Mouse (Mus musculus) kidney, embryonic 14.5 days (tissue): Measurements from ENCODE around the gene Unkl. TPM values are rescaled to one million over a fixed set of nuclear protein-coding genes. Genes with fewer than 3 reads are reported as not detected.

Experiments
- ATAC-seq: fragments of 200-750 bp; cut with Nextera tagmentation; 2 replicates; pipeline ENCODE4 v1.8.0; 2017; ENCODE audit warnings: moderate number of reproducible peaks, mild to moderate bottlenecking, moderate TSS enrichment, moderate library complexity; ENCODE audit not compliant: low FRiP score, low TSS enrichment
- H3K27ac ChIP-seq: fragments of 300-500 bp; sonication (generic); 2 replicates; pipeline ENCODE4 v1.5.1; 2014; ENCODE audit warnings: low read depth, mild to moderate bottlenecking, low read length, moderate library complexity, mixed read lengths
- H3K27me3 ChIP-seq: fragments of 300-500 bp; sonication (generic); 2 replicates; pipeline ENCODE4 v1.6.1; 2014; ENCODE audit warnings: mild to moderate bottlenecking, low read length; ENCODE audit not compliant: control insufficient read depth, insufficient read depth
- H3K36me3 ChIP-seq: fragments of 300-500 bp; sonication (generic); 2 replicates; pipeline ENCODE4 v1.6.1; 2014; ENCODE audit warnings: low read length, mixed read lengths; ENCODE audit not compliant: control insufficient read depth, insufficient read depth
- H3K4me1 ChIP-seq: fragments of 300-500 bp; sonication (generic); 2 replicates; pipeline ENCODE4 v1.6.1; 2014; ENCODE audit warnings: low read length, mixed read lengths; ENCODE audit not compliant: control insufficient read depth, insufficient read depth
- H3K4me2 ChIP-seq: fragments of 300-500 bp; sonication (generic); replicated peaks from 2 replicates; pipeline ENCODE4 v1.6.1; 2014; ENCODE audit warnings: low read depth, mild to moderate bottlenecking, low read length
- H3K4me3 ChIP-seq: fragments of 300-500 bp; sonication (generic); 2 replicates; pipeline ENCODE4 v1.5.1; 2014; ENCODE audit warnings: mild to moderate bottlenecking, low read length
- H3K9ac ChIP-seq: fragments of 300-500 bp; sonication (generic); 2 replicates; pipeline ENCODE4 v1.6.1; 2014; ENCODE audit warnings: low read depth, mild to moderate bottlenecking, low read length, moderate library complexity
- H3K9me3 ChIP-seq: fragments of 300-500 bp; sonication (generic); 2 replicates; pipeline ENCODE4 v1.6.1; 2016; ENCODE audit warnings: low read length; ENCODE audit not compliant: control insufficient read depth
- WGBS: fragments of 180-500 bp; shearing (Covaris S2); extraction: QIAGEN DNeasy Blood & Tissue Kit; methylation state at CpG from one replicate; pipeline ENCODE4 v1.1.7; 2014; 5-methylcytosine and 5-hydroxymethylcytosine counted together
- polyA plus RNA-seq: library from polyadenylated mRNA; unstranded; fragments of >200 nt; fragmentation: Nextera tagmentation; extraction: Ambion mirVana; gene quantifications from 2 replicates; pipeline ENCODE4 v1.2.1, GENCODE M21; 2014

The Unkl gene
- 4.0 and 4.1 TPM in 2 replicates for polyA plus RNA-seq

DNA sequence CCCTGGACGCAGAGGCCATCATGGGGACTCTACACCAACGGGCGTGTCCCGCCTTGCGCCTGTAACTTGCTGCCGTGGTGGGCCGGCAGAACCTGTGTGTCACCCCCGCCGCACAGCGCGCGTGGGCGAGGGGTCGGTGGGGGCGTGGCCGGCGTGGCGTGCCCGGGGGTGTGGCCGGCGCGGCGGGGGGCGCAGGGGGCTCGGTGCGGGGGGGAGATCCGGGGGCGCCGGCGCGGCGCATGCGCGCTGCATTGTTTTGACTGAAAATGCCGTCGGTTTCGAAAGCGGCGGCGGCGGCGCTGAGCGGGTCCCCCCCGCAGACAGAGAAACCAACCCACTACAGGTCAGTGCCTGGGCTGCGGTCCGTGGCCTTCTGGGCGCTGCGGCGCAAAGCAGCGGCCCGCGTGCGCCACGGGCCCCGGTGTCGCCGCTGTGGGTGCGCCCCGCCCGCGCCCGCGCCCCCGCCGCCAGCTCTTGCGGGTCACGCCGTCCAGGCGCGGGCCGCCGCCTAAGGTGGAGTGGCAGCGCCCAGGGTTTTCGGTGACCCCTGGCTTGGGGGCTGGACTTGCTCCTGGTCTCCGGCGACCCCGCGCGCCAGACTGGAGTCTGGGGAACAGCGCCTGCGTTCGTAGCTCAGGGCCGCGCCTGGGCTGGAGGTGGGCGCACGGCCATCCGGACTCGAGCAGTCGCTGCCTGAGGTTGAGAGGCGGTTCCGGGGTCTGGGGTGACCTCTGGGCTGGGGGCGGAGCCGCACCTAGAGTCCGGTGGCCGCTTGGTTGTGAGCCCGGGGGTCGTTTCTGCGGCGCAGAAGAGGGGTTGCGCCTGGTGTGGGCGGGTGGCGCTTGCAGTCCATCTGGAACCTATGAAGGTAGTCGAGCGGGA is at the start of gene Unkl:
TSS of gene Unkl (plus strand) at position 248 of the 882 bp plus-strand sequence.
- peak within 1 kb of the TSS; percentile 81 for H3K9ac ChIP-seq
- peaks cover 11% of the 10 kb centered on the region for H3K36me3 ChIP-seq
- H3K27ac ChIP-seq, result peak within 1 kb of the TSS; percentile 45
- no peaks in the 10 kb centered on the region for H3K27me3 ChIP-seq
- WGBS, result under 1% methylated on average over 88 of the region's 104 CpGs
- peaks cover 26% of the 10 kb centered on the region for H3K4me1 ChIP-seq
- H3K4me2 ChIP-seq, result peak within 1 kb of the TSS; percentile 65
- no peaks in the 10 kb centered on the region for H3K9me3 ChIP-seq
- peak; percentile 56 for ATAC-seq
- H3K4me3 ChIP-seq, result peak within 1 kb of the TSS; percentile 64

DNA sequence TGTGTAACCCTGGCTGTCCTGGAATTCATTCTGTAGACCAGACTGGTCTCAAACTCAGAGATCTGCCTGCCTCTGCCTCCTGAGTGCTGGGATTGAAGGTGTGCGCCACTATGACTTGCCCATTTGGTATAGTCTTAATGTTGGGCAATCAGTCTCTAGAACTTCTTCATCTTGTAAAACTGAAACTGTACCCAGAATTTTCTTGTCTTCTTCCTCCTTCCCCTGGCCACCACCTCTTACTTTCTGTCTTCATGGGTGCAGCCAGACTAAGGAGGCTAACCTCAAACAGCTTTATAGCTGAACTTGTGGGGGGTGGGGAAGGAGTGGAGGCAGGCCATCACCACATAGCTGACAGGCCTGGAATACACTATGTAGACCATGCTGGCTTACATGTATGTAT is 49.4 kb upstream of the Unkl start:
- 91% methylated on average over 1 of the region's 1 CpGs for WGBS
- no peak overlapping the region for H3K4me3 ChIP-seq
- H3K27ac ChIP-seq, result no peak overlapping the region
- no peaks in the 10 kb centered on the region for H3K9me3 ChIP-seq
- H3K36me3 ChIP-seq, result peaks cover 2% of the 10 kb centered on the region; the same call in 1 of the 2 replicates
- H3K4me1 ChIP-seq, result peaks cover 10% of the 10 kb centered on the region
- no peak overlapping the region for H3K4me2 ChIP-seq
- ATAC-seq, result no peak
- no peaks in the 10 kb centered on the region for H3K27me3 ChIP-seq
- no peak overlapping the region for H3K9ac ChIP-seq

DNA sequence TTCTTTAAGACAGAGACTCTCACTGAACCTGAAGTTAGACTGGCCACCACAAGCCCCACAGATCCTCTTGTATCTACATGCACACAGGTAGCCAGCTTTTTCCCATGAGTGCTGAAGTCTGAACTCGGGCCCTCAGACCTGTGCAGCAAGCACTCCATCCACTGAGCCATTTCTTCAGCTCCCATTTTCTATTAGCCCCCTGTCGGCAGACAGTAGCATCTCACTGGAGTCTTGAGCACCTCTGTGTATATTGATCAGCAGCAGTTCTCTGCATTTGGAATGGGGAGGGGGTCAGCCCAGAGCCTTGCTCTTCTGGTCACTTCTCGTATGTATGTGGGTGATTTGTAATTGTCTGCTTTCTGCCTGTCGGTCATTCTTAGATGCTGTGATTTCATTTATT is 48.2 kb upstream of the Unkl start:
- Histone ChIP-seq H3K4me3 (no peak overlapping the region), H3K27ac (no peak overlapping the region)

DNA sequence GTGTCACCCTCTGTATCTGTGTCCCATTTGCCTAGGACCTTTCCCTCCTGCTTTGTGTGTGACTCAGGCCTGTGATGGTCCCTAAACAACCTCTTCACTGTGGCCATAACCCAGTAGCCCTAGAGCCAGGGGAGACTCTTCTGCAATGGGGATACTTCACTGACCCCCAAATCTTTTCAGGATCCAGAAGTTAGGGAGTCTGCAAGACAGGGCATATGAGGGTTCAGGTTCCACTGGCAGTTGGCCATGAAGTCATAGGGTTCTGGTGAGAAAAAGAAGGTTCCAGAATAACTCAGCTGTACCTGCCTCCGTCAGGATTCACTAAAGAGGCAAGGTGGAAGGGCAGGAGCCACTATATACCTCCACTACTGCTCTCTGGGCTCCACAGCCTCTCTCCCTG is 26.0 kb upstream of the Unkl start, which contains the start of gene Ccdc154:
TSS of gene Ccdc154 (plus strand) at position 301 of the 400 bp plus-strand sequence.
- no peak within 1 kb of the TSS for H3K27ac ChIP-seq
- no peaks in the 10 kb centered on the region for H3K4me1 ChIP-seq
- H3K9me3 ChIP-seq, result no peaks in the 10 kb centered on the region
- 95% methylated on average over 1 of the region's 1 CpGs for WGBS
- H3K4me3 ChIP-seq, result no peak within 1 kb of the TSS
- no peak within 1 kb of the TSS for H3K4me2 ChIP-seq
- ATAC-seq, result no peak
- peaks cover 26% of the 10 kb centered on the region; the same call in 1 of the 2 replicates for H3K36me3 ChIP-seq
- H3K9ac ChIP-seq, result no peak within 1 kb of the TSS
- H3K27me3 ChIP-seq, result no peaks in the 10 kb centered on the region

More for the DNA sequence above, 48.2 kb upstream of the Unkl start:
- Histone ChIP-seq H3K9me3 (no peaks in the 10 kb centered on the region), H3K36me3 (peaks cover 2% of the 10 kb centered on the region; the same call in 1 of the 2 replicates), H3K4me2 (no peak overlapping the region), H3K27me3 (no peaks in the 10 kb centered on the region), H3K4me1 (no peaks in the 10 kb centered on the region), H3K9ac (no peak overlapping the region)
- 73% methylated on average over 4 of the region's 4 CpGs for WGBS
- ATAC-seq, result no peak

DNA sequence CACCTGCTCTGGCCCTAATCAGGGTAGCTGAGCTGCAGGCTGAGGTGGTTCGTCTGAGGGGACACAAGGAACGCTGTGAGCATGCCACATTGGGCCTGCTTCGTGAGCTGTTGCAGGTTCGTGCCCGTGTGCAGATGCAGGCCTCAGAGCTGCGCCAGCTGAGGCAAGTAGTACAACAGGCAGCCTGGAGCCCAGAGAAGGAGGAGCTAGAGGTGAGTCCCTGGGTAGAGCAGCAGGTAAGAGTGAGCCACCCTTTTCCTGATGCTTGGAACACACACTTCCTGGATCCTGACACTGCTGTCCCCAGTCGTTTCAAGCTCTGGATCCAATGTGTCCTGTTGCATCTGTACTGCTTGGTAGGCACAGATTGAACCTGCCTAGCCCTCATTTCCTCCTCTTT is 24.8 kb upstream of the Unkl start:
- 72% methylated on average over 7 of the region's 7 CpGs for WGBS
- no peak overlapping the region for H3K9ac ChIP-seq

DNA sequence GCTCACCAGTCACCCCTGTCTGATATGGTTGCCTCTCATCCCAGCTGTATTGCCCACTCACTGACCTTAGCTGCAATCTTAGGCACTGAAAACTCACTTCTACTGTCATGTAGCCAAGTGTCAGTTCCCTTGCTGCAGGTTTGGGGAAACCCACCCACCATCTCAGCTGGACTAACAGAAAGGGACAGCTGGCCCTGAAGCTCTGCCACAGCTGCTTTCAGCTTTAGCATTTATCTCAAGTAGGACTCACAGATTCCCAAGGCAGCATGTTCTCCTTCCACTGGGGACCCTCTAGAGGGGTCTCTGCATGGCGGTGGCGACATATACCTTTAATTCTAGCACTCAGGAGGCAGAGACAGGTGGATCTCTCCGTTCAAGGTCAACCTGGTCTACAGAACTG is 23.4 kb upstream of the Unkl start:
- H3K4me1 ChIP-seq, result no peaks in the 10 kb centered on the region
- no peaks in the 10 kb centered on the region for H3K27me3 ChIP-seq
- no peaks in the 10 kb centered on the region for H3K9me3 ChIP-seq
- H3K4me2 ChIP-seq, result no peak overlapping the region
- peaks cover 13% of the 10 kb centered on the region; the same call in 1 of the 2 replicates for H3K36me3 ChIP-seq
- WGBS, result 83% methylated on average over 3 of the region's 3 CpGs
- H3K9ac ChIP-seq, result no peak overlapping the region
- no peak overlapping the region for H3K27ac ChIP-seq
- no peak overlapping the region for H3K4me3 ChIP-seq
- ATAC-seq, result no peak

More for the DNA sequence above, 24.8 kb upstream of the Unkl start:
- Histone ChIP-seq H3K9me3 (no peaks in the 10 kb centered on the region), H3K36me3 (peaks cover 21% of the 10 kb centered on the region; the same call in 1 of the 2 replicates), H3K4me1 (no peaks in the 10 kb centered on the region), H3K4me2 (no peak overlapping the region), H3K27ac (no peak overlapping the region), H3K27me3 (no peaks in the 10 kb centered on the region), H3K4me3 (no peak overlapping the region)
- ATAC-seq, result no peak

DNA sequence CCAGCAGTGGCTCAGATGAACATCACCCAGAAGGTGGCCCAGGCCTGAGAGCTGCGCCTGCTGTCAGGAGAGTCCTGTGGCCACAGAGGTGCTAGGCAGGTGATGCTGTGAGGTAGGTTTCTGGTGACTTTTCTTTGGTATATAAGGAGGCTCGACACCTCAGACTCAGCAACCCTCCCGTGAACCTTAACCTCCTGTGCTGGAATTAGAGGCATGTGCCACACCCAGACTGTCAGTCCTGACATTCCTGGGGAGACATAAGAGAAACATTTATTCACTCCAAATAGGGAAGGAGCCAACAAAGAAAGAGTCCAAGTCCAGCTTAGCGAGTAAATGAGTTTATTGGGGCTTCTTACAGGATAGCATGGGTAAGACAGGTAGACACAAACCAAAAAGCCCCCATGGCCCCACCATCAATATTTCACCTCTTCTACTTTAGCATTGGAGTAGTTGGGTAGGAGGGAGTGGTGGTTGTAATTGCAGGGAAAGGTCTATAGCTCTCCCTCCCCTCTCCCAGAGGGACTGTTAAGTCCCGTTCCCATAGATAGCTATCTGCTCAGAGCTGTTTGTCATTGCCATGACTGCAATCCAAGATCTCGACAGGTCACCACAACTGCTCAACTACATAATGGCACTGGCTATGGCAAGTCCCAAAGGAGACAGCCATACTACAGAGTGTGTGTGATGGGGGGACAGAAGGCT is 22.1 kb upstream of the Unkl start:
- no peak for ATAC-seq
- H3K4me1 ChIP-seq, result no peaks in the 10 kb centered on the region
- H3K36me3 ChIP-seq, result peaks cover under 1% of the 10 kb centered on the region; the same call in 1 of the 2 replicates
- no peak overlapping the region for H3K4me2 ChIP-seq
- H3K27ac ChIP-seq, result no peak overlapping the region
- H3K9ac ChIP-seq, result no peak overlapping the region
- no peaks in the 10 kb centered on the region for H3K27me3 ChIP-seq
- WGBS, result 41% methylated on average over 6 of the region's 6 CpGs
- H3K4me3 ChIP-seq, result no peak overlapping the region
- H3K9me3 ChIP-seq, result no peaks in the 10 kb centered on the region

DNA sequence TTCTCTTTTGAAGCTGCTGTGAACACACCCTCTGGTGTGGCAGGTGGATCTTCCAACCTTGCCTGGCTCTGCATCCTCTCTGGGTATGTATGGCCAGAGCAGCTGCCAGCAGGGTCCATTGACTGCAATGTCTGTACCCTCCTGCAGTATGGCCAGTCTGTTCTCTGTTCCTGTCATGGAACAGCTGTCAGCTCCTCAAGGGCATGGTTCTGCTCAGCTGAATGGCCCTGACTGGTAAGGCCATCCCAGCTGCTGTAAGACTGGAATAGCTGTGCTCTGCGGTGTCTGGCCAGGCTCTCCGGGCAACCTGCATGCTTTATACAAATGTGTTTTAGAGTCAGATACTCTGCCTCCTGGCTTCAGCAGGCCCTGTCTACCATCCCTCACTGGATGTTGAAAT is 18.5 kb upstream of the Unkl start:
- Histone ChIP-seq H3K4me3 (no peak overlapping the region), H3K9ac (no peak overlapping the region), H3K27ac (no peak overlapping the region), H3K4me1 (no peaks in the 10 kb centered on the region), H3K36me3 (no peaks in the 10 kb centered on the region), H3K27me3 (no peaks in the 10 kb centered on the region), H3K4me2 (no peak overlapping the region), H3K9me3 (no peaks in the 10 kb centered on the region)
- no peak for ATAC-seq
- WGBS, result 89% methylated on average over 2 of the region's 2 CpGs

DNA sequence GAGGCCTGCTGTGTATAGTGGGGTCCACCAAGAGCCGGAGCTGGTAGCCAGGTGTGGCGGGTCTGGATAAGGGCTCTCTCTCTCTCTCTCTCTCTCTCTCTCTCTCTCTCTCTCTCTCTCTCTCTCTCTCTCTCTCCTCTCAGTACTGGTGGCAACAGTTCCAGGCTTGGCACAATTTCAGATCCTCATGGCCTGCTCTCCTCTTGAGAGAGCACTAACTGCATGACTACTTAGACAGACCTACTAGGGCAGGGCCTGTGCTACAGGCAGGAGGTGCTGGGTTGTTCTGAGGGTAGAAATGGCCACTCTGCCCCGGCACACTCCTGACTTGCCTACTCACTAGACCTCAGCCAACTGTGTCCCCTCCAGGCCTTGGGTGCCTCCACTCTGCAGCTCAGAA is 15.6 kb upstream of the Unkl start:
- Histone ChIP-seq H3K27me3 (no peaks in the 10 kb centered on the region), H3K27ac (no peak overlapping the region), H3K9me3 (no peaks in the 10 kb centered on the region), H3K36me3 (no peaks in the 10 kb centered on the region), H3K4me1 (no peaks in the 10 kb centered on the region), H3K4me2 (no peak overlapping the region), H3K4me3 (no peak overlapping the region), H3K9ac (no peak overlapping the region)
- WGBS, result 86% methylated on average over 2 of the region's 3 CpGs
- ATAC-seq, result no peak
